Mouse (Mus musculus): ENCODE data around the gene 1810049J17Rik.

DNA sequence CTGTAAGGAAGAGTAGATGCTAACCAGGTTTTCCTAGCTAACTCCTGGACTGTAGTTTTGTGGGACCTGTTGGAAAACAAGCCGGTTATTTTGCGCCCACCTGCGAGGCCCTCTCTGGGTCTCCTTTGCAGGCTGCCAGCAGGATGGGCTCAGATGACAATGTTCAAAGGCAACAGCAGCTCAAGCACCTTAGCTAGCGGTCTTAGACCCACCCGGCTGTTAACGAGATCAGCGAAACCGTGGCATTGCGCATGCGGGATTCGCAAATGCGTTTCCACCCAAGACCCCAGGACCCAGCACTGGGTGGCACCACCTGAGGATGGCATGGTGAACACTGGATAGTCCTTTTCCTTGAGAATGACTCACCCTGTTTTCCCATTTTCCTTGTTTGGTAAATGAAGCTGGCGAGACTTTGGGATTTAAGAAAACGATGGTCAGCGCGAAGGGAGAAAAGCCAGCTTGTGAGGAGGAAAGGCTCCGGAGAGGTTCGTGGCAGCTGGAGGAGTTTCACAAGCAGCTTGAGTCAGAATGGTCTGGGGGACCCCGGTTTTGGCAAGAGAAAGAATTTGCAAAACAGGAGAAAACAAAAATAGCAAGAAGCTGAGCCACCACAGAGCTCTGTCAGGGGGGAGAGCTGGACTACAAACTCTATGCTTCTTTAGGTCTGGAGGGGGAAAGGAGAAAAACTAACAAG lies 39.0 kb upstream of the 1810049J17Rik start:
- TF ChIP-seq CTCF (IDR thresholded peaks at IDR 0.05; ENCODE audit: control insufficient read depth, insufficient read depth, low read length), result no peak
- no peak for TF ChIP-seq POLR2A (IDR thresholded peaks at IDR 0.05; ENCODE audit: borderline replicate concordance, control insufficient read depth, low read depth, low read length)

Measured in bone marrow, adult 2 months (tissue).